Mouse (Mus musculus) kidney, adult 18-20 months (tissue): ENCODE measurements around the gene Hira.
A peak's percentile ranks its signal among the peaks of the same experiment; 100 is the strongest.
"Not testable (repeated sequence)": the region's sequence is repeated elsewhere in the genome, so short reads cannot be mapped to it uniquely, and the experiment has no call there.

Experiments used
- DNase-seq: peaks from one replicate; pipeline ENCODE4 v3.0.0; 2021

Hira gene

DNA sequence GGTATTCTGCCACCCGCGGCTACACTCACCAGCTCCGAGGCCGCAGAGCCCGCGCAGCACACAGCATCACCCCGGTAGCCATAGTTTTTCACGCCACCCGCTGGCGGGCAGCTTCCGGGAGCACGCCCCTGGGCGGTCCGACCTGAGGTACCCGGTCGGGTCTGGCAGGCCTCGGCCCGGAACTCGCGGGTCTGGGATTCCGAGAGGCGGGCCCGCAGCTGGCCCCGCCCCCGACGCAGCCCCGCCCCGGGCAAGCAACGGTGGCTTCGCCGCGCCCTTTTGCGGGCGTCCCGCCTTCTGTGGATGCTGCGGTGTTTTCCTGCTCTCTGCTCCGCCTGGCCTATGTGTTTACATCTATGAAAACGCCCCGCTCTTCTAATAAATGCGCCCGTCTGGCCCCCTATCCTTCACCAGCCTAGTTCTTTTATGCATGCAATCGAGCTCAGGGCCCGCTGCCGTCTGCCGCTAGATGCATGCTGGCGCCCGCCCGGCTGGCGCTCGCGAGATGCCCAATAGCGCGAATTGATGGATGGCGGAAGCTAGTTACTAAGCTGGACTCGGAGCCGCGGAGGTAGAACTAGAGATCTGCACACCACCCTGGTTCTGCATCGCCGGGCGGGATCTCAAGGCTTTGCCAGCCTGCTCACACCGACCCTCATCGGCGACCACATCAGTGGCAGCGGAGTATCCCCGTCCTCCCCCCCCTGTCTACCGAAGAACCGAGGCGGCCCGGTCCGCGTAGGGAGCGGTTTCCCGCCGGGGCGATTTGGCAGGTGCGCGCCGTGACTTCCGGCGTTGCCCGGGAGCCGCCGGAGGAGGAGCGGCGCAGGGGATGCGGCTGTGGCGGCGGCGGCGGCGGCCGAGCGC lies at the start of gene Hira, which contains the start of gene Mrpl40:
Gene Hira (plus strand): TSS at position 596 of the 867 bp plus-strand sequence.
Gene Mrpl40 (minus strand): TSS at position 421 of the 867 bp plus-strand sequence.
- peak; percentile 96 for DNase-seq

DNA sequence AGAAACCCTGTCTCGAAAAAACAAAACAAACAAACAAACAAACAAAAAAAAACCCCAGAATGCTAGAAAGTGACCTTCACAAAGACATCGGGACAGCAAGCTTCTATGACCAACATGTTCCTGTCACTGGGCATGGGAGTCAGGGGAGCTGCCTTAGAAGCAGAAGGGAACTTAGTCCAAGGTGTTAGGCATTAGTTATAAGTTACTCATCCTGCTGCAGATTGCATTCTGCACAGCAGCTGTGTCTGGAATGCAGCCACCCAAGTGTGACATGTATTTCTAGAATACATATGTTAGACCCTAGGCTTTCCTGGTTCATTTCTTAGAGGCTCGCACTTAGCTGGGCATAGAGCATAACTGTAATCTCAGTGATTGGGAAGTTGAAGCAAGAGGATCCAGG lies 48.2 kb upstream of the Hira start:
- no peak for DNase-seq

DNA sequence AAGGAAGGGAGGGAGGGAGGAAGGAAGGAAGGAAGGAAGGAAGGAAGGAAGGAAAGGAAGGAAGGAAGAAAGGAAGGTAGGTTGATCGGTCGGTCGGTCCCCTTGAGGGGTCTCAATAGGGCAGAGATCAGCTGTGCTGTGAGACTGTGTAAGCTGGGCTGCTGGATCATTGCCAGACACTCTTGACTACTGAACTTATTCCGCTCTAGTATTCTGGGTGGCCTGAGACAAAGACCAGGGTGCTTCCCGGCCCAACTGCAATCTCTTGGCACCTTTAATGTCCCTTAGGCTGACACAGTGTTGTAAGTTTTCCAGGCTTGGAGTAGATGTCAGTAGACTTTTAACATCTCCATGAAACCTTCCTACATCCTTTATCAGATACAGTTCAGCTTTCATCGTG lies 47.7 kb upstream of the Hira start:
- no peak for DNase-seq

GRCm38 (mm10) chr16:18833486-18833885 lies 43.4 kb upstream of the Hira start:
- no peak for DNase-seq

DNA sequence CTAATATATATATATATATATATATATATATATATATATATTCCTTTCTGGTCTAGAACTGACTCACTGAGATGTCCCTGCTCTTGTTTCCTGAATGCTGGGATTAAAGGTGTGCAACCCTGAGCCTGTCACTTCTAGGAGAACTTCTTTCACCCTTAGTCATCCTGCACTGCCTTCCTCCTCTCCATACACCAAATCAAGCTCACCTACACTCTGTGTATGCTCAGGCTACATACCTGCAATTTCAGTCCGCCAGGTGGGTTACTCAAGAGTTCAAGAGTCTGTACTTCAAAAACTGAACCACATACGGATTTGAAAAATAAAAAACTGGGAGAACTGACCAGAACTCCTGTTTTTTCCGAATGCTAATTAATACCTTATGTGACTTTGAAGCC lies 40.8 kb upstream of the Hira start:
- DNase-seq: no peak

- peak; percentile 98 for DNase-seq
These were observed 40.2 kb upstream of the Hira start, which contains the start of the genes 2510002D24Rik and Gm28539 for GRCm38 (mm10) chr16:18836468-18837208. Gene 2510002D24Rik (plus strand): TSS chr16:18836578. Gene Gm28539 (plus strand): TSS chr16:18836584.

DNA sequence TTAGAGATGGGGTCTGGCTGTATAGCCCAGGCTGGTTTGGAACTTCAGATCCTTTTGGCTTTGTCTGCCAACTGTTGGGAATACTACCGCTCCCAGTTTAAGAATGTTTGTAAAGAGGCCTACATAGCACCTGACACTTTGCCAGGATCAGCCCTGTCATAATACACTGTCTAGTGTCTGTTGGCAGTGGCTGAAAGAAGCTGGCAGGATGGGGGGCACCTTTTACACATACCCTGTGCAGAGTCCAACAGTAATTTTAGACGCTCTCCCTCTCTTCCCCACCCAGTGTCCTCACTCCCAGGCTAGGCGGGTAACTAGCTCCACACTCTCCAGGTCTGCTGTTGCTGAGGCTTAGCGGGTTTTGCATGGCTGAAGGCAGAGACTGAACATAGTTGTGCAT lies 38.5 kb upstream of the Hira start:
- DNase-seq: no peak

GRCm38 (mm10) chr16:18846301-18846820 lies 30.5 kb upstream of the Hira start:
- no peak for DNase-seq

GRCm38 (mm10) chr16:18849521-18850190 lies 27.2 kb upstream of the Hira start:
- not testable (repeated sequence) for DNase-seq

DNA sequence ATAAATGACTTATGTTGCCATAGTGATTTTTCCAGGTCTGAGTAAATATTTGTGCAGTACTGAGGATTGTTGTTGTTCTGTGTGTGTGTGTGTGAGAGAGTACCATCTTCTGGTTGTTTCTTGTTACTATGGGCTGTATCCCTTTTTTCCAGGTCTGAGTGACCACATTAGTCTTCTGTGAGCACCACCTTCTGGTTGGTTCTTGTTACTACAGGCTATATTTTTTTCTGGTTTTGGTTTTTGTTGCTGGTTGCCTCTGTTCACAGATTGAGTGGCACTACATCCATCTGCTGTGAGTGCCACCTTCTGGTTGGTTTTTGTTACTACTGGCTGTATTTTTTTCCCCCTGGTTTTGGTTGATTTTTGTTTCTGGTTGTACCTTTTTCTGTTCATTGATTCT lies 18.3 kb upstream of the Hira start:
- no peak for DNase-seq

DNA sequence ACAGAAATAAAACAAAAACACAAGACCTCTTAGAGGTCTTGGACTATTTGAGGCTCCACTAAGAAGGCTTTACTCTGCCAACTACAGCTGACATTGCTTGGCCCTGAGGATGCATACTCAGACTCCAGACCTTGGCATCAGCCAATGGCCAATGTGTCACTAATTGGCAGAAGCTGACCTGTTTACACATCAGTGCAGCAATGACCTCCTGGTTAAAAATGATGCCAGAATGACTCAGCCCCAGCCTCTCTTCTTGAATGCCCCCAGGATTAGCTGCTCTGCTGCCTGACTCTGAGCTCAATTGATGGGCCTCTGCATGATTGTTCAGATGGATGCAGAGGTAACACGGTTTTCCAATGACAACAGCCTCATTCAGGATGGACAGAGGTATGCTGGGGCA lies 16.7 kb upstream of the Hira start:
- no peak for DNase-seq

GRCm38 (mm10) chr16:18870495-18870894 lies 6.3 kb upstream of the Hira start:
- DNase-seq: not testable (repeated sequence)

DNA sequence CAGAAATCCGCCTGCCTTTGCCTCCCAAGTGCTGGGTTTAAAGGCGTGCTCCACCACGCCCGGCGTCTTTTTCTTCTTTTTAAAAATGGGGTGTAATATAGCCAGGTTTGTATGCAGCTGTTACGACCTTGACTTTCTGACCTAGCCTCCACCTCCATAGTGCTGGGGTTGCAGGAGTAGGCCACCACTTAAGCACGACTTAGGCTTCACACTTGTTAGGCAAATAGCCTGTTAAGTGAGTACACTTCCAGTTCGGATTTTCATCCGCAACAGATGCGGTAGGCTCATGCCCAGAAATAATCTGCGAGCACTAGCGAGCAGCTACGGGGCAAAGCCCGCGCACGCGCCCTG lies 771 bp upstream of the Hira start:
- DNase-seq: no peak

GRCm38 (mm10) chr16:18877386-18878090 lies 701 bp downstream of the Hira start:
- DNase-seq: peak; percentile 73

DNA sequence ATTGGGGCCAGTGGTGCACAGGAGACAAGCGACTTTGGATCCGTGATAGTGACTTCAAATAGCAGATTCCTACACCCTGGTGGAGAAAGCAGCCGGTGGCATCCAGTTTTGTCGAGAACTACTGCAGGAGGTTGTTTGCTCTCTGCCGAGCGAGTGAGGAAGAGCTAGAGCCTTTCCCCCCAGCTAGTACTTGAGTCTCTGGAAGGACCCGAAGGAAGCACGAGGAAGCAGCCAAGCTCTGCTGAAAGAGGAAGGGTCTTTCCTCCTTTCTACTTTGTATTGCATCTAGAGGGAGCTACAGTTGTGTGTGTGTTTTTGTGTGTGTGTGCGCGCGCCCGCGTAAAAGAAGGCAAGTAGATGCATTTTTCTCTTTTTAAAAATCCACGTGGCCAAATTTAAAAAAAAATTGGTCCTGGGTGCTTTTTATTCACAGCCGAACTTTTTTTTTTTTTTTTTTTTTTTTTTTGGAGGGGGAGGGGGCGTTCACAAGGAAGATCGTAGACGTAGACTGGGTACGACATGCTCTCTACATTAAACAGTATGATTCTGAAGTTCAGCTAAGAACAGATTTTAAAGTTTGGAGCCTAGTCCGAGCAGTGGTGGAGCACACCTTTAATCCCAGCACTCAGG lies 1.4 kb downstream of the Hira start:
- DNase-seq: no peak

- DNase-seq: no peak
These were observed 7.2 kb downstream of the Hira start for GRCm38 (mm10) chr16:18884044-18884443.

GRCm38 (mm10) chr16:18893840-18894372 lies 17.1 kb downstream of the Hira start:
- DNase-seq: no peak

- DNase-seq: no peak
These were observed 18.4 kb downstream of the Hira start for GRCm38 (mm10) chr16:18895249-18895648.

GRCm38 (mm10) chr16:18896429-18896828 lies 19.6 kb downstream of the Hira start:
- DNase-seq: no peak

GRCm38 (mm10) chr16:18905648-18906047 lies 28.8 kb downstream of the Hira start:
- no peak for DNase-seq

DNA sequence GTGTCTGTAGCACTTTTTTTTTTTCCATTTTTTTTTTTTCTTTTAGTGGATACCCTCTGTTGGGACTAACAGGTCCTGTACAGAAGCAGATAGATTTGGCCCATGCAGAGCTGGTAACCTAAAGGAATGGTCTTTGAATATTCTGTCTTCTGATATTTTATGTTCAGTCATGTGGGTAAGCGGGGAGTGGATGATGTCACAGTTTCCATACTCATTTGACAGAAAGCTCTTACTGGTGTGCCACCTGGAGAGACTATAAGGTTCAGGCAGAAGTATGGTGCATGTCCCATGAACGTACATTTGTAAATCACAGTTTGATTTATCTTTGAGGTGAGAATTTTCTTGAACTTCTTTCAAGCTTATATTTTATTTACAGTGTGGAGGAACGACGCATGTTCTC lies 39.2 kb downstream of the Hira start:
- DNase-seq: no peak

DNA sequence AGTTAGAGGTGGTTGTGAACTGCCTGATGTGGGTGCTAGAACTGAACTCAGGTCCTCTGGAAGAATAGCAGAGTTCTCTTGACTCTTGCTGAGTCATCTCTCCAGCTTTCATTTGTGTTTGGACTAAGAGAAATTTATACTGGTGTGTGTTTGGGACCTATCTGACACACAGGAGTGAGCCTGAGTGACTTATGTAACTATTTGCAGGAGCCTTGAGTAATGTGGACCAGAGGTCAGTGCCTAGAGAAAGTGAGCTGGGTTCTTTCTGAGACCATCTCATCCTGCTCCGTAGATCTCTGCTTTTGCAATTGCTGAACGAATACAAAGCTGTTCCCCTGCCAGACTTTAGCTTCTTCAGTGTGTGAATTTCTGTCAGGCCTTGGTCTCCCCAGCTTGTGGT lies 44.9 kb downstream of the Hira start:
- no peak for DNase-seq
